Mouse (Mus musculus): ENCODE measurements around the gene Psmd9.

GRCm38 (mm10) chr5:123147569-123147968 is 21.6 kb upstream of the Psmd9 start:
- TF ChIP-seq POLR2A (IDR thresholded peaks at IDR 0.05; ENCODE audit: control insufficient read depth, low read depth, low read length) (no peak), CTCF (IDR thresholded peaks at IDR 0.05; ENCODE audit: control insufficient read depth, insufficient read depth, insufficient replicate concordance, low read depth, low read length) (no peak)

Data from testis, adult 2 months (tissue).